Mouse (Mus musculus) hindlimb bud, embryonic 11.5 days (tissue): ENCODE data around the gene Gm32742.
A peak's percentile ranks its signal among the peaks of the same experiment; 100 is the strongest.
"Not testable (repeated sequence)": the region's sequence is repeated elsewhere in the genome, so short reads cannot be mapped to it uniquely, and the experiment has no call there.

Experiments used
- DNase-seq: peaks from one replicate; pipeline ENCODE4 v3.0.0-alpha.2; 2012; ENCODE audit warnings: low read depth, low spot score; ENCODE audit errors: extremely low spot score

Gene Gm32742

DNA sequence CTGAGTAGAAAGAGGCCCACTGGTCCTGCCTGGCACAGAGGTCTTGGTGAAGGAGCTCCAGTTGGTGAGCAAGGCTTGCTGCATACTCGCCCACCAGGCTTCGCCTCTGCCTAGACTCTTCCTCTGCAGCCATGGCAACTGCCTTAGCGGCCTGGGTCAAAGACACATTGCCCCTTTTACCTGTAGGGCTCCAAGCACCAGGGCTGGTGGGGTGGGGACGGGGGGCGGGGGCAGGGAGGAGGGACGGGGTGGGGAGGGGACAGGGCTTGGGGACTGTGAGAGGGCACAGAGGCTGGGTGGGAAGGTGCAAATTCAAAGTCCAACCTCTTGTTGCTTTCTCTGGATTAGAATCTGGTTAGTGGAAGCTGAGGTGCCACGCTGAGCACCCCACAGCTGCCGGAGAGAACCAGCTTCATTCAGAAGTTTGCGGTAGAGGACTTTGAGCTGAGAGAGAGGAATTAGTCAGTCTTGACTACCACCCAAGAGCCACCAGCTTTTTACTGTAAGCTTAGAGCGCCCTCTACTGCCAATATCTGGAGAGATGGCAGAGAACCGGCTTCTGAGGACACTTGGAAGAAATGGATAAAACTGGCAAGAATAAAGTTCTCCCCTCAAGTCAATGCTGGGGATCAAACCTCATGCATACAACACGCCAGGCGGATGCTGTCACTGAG, 13.1 kb downstream of the Gm32742 start:
- peak; percentile 53 for DNase-seq

DNA sequence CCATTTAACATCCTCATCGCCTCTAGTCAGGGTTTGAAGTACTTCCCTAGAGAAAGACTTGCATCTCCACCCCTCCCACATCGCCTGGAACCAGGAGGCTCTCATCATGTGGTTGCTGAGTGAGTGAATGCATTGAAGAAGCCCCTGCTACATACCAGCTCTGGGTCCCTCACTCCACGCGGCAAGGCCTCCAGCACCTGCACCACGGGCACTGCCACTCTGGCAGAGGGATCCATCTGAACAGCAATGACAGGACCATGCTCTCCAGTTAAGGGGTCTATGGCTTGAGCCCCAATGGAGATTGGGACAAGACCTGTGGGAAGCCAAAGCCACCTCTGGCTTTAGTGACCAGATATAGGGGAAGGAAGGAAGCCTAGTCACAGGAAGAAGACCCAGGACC, 18.0 kb downstream of the Gm32742 start:
- DNase-seq, result no peak

DNA sequence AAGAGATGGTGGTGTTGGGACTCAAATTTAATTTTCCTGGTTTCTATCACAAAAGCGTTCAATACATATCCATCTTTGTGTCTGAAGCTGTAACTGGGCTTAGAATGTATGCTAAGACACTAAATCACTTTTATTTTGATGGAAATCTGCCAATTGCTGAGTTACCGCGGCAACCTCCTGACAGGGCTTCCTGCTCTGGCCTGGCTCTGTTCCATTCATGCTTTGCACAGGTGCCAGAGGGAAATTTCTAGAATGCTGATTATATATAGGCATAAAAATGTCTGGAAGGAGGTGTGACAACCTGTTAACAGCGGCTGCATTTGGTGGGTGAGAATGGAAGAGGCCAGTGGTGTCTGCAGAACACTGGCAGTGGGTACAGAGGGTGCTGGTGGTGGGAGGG, 18.8 kb downstream of the Gm32742 start:
- no peak for DNase-seq

DNA sequence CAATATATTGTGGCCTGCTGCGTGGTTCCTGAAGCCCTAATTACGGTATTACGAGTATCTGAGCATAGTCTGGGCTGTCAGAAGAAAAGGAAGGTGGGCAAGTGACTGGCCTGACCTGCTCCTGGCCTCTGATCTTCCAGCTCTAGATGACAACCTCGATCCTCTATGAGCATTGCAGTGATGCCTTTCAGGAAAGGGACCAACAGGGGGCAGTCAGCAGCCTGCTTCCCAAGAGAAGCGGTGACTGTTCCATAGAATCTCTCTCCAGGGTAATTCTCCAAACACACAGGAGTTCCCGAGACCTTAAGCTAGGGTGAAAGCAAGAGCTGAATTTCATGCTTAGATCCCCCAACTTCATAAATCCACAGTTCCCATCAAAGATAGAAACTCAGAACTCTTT, 21.1 kb downstream of the Gm32742 start:
- DNase-seq, result no peak

DNA sequence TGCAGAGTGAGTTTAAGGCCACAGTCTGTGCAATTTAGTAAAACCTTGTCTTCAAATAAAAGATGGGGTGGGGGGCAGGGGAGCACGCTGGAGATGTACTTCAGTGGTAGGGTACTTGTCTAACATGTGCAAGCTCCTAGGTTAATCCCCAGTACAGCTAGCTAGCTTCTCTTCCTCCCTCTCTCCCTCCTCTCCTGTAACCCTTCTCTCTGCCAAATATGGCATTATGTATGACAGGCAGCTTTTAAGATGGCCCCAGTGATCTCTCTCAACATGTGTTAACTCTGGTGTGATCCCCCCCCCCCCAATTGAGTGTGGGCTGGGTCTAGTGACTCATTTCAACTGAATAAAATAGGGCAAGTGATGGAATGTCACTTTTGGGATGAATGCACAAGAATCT, 21.9 kb downstream of the Gm32742 start:
- DNase-seq, result no peak

DNA sequence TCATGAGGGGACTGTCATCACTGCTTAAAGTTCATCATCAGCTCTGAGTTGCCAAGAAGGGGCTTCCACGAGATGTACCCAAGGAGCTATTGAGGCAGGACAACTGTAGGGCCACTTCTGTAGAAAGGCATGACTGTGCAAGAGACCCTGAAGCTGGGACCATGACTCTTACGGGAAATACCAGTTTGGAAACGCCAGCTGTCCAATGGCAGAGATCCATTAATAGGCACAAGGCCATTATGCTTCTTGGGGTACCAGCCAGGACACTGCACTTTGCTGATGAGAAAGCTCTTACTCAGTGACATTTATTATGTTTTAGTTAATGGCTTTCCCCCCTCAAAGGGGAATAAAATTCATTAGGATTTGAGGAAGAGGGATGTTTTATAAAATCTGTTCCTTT, 24.6 kb downstream of the Gm32742 start:
- DNase-seq, result no peak

DNA sequence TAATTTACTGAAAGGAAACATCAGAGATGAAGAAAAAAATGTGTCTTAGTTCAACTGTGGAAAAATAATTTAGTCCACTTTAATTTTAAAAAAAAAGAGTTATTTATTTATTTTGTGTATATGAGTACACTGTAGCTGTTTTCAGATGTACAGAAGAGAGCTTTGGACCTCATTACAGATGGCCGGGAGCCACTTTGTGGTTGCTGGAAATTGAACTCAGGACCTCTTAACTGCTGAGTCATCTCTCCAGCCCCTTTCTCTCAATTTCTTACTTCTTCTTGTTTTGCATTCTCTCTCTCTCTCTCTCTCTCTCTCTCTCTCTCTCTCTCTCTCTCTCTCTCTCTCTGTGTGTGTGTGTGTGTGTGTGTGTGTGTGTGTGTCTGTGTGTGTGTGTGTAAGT, 25.9 kb downstream of the Gm32742 start:
- not testable (repeated sequence) for DNase-seq

DNA sequence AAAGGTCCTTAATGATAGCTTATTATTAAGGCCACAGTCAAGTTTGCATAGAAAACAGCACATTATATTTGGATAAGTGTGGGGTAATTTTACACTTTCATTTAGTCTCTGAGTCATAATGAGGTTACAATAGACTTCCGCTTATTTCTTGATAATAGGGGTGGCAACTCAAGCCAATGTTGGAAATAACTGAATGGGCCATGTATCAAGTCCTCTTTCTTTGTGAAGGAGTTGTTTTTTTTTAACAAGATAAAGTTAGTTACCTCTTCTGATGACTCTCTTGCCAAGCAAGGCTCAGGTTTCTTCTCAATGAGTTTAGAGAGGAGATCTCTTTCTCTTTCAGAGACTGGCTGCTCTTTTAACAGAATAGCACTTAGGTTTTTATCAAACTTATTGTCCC, 27.0 kb downstream of the Gm32742 start:
- no peak for DNase-seq

DNA sequence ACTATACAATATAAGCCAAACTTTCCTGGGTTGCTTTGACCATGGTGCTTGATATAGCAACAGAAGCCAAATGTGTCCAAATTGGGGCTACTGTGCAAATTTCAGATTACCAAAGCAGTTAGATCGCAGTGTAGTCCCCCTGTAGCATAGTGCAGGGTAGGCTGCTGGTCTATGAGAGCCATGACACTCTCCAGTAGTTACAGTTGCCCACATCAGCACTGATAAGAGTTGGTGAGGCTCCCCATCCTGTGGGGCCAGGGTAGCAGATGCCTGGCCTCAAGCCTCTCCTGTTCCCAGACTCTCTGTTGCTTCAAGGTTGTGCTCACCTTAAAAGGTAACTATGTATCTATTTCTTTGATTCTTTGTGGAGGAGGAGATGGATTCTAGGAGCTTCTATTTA, 27.5 kb downstream of the Gm32742 start:
- DNase-seq, result no peak

DNA sequence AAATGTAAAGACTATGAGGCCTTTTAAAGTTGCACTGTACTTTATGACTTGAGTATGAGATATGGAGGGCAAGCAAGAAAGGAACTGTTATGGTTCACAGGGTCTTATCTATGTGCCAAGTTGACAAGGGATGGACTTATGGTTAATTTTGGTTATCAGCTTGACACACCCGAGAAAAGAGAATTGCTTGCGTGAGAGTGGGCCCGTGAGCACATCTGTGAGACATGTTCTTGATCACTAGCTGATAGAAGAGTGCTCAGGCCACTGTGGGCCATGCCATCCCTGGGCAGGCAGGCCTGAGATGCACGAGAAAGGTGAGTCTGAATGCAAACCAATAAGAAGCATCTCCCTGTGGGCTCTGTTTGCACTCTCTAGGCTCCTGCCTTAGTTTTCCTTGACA, 27.9 kb downstream of the Gm32742 start:
- DNase-seq, result no peak

DNA sequence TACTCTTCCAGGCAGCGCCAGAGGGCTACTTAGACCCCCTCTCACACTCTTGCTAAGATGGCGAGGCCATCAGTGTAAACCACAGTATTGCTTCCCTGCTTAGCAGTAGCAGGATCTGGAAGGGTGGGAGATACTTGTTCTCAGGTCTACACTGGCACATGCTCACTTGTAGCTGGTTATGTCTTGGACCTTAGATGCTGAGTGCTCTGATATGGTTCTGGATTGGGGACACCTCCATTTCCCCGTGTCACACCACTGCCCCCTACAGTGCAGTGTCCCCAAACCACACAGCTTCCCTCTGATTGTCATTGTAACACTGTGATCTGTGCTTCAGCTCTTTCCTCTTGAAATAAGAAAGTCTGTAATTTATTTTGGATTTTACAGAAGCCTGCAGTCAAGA, 28.3 kb downstream of the Gm32742 start:
- DNase-seq, result no peak

DNA sequence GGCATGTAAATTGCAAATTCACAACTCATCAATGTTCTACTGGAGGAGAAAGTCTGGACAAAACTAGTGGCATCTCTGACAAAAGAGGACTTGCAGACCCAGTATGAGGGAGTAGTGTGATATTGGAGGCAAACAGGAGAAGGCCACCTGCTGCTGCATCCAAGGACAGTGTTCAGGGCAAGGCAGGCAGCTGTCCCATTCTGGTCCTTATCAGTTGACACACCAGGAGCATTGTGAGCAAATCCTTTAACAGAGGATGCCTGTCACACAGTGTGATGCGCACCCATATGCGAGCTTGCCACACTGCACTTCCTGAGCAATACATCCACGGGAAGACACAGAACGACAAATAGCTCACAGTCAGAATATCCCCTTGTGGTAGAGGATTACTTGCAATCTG, 50.5 kb downstream of the Gm32742 start:
- DNase-seq, result no peak

DNA sequence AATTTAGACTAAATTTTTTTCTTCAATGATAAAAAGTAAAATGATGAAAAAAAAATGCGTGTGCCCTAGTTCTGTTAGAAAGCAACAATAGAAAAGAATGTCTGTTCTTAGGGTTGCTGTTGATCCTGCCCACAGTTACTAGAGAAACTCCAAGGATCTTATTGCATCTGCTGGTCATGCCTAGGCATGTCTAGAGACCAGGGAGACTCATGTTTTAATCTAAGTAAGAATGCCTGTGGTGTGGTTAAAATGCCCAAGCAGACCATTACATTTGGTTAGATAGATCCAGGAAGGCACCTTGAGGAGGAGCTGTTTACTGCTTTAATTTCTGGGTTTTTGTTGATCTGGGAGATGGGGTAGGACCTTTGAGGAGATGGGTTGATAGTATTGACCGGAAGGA, 59.6 kb downstream of the Gm32742 start:
- DNase-seq, result no peak

DNA sequence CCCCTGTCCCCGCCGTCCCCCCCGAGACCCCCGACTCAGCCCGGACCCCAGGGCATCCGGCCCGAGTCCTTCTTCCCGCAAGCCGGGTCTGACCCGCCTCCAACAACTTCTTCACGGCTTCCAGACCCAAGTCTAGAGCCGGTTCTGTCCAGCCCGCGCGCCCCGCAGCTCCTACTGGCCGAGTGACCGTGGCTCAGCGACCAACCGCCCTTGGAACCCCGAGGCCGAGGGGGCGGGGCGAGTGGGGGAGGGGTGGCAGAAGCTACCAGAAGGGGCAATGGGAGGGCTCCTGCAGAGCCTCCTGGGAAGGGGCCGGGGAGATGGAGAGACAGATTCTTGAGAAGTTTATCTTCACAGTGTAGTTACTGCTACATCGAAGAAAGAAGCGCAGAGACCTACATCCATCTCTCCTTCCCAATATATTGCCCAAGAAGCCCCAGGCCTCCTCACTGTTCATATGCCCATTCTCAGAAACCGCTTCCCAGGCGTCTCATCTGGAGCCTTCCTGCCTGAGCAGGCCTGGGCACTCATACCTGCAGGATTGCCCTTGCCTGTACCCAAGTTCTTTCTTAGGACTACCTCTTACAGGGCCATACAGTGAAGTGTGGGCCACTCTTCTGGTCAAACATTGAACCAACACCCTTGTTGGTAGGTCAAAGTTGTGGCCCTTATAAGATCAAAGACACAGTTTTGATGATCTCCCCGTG, 61.4 kb downstream of the Gm32742 start:
- DNase-seq, result no peak

DNA sequence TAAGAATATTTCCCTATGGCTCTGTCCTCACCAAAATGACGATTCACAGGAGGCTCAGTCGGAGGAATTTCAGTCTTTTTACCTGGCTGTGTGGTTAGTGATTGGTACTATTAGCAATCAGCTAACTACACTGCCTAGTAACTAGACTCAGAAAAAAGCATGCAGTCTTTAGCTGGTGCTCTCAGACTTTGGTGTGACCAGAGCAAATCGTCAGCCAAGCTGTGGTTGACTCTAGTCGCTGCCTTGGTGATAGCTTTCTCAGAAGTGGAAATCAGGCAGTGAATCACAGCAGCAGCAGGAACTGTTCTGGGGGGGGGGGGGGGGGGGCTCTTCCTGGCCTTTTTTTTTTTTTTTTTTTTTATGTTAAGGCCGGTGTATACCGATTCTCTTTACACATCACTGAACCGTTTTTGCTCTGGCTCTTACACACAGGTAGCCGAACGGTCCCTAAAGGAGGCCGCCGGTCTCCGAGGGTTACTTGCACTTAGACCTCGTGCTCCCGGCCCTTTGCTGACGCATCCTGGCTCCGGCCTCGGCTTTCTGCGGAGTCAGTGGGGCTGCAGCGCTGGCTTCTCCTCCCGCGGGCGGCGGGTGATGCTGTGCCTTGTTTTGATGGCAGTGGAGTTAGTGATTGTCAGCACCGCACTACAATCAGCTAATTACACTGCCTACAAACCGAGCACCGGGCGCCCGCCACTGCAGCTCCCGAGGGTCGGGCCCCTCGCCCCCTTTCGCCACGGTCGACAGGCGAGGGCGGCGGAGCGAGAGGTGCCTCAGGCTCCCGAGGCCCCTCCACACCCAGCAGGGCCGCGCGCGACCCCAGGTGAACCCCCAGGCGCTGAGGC, 62.1 kb downstream of the Gm32742 start:
- no peak for DNase-seq

DNA sequence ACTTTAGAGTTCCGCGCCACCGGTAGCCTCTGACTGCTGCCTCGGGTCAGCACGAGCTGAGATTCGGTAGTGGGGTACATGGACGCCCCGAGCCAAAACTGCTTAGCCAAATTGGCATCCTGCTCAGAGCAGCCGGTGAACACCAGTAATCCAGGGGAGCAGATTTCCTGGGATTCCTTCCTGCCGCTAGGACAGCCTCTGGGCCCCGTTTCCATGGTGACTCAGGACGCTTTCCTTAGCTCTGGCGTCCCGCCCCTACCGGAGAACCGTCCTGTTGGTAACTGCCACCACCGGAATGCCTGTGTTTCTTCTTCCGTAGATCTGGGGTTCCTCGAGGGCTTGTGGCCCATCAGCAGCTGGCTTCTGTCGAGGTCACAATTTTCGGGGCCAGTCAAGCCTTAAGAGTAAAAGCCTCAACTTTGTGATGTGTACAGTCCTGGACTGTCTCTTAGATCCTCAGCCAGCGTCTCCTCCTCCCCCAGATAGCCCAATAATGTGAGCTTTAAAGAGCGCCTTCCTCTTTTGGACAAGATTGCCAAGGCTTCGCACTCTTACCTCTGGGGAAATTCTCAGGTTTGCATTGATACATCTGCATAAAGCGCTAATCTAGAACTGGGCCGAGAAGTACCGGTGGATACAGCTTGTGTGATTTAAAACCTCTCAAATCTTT, 63.4 kb downstream of the Gm32742 start, which contains the start of gene 4833427G06Rik:
Gene 4833427G06Rik, minus strand, starts transcription at position 323 of the 670 bp plus-strand sequence.
- peak; percentile 30 for DNase-seq

DNA sequence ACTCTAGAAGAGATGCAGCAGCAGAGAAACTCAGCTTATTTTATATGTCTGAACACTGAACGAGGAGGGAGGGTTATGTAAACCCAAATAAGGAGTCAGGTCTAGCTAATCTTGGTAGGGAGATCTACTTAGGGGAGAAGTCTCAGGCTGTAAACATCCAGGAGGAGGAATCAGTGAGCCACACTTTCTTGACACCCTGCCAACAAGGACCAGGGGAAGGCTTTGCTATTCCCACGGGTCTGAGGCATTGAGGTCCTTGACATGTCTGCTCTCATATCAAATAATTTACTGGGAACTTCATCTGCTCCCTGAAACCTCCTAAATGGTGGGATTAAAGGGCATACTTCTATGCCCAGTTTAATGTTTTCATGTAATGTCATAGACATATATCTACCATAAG, 69.0 kb downstream of the Gm32742 start:
- no peak for DNase-seq

DNA sequence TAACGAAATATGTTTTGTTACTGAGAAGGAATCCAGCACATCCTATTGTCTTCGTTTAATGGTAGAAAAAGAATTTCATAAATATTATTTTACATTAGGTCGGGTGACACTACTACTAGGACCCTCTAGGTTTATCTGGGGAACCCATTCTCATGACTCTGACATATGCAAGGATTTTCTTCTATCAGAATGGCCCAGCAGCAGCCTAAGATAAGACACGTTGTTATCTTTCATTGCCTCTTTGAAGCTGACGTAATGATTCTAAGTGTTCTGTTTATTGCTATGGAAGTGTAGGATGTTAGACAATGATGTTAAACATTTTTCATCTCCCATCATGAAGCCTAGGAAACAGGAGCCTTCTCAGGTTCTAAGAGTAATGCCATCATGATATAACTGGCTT, 71.6 kb downstream of the Gm32742 start:
- no peak for DNase-seq

DNA sequence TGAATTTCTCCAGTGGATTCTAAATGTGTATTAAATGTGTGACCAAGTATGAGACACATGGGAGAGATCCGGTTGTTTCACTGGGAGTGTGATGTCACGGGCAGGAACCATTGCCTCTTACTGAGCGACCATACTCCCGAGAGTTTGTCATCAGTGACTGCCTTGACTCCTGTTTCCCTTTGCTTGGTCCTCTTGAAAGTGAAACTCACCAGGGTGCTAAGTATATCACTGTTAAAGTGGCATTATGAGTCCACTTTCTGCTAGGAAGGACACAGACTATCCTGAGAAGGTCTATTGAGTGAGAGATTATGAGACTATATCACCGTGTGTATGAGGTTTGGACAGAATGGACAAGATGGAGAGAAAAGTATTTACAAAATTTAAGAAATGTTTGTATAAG, 83.7 kb downstream of the Gm32742 start:
- no peak for DNase-seq
